Mouse (Mus musculus): ENCODE data around the gene Amph.
A peak's percentile ranks its signal among the peaks of the same experiment; 100 is the strongest.

Amph gene

DNA sequence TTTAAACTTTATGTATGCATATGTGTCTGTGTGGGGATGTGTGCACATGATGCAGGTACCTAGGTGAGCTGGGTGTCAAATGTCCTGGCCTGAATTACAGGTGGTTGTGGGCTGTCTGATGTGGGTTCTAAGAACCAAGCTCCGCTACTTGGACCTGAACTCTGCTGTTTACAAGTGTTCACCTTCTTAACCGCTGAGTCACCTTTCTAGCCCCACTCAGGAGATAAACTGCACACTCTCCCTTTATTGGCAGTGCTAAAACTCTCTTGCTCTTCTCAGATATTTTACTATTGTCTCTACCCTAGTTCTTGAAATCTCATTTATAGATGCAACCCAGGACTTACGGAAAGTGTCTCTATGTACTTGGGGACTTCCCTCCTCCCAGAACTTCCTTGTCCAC is 199.5 kb downstream of the Amph start:
- DNase-seq: no peak

DNA sequence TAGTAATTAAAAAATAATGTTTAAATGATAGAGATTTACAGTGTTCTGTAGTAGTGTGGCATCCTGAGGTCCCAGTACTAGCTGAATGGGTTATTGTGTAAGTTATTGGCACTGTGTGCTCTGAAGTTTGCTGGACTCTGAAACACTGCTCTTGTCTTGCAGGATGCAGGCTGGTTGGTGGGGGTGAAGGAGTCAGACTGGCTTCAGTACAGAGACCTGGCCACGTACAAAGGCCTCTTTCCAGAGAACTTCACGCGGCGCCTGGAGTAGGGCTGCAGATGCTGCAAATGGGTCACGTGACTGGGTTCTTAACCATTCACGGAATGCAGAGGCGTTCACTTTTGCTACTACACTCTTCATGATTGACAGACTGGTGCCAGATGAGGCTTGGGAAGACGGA is 201.6 kb downstream of the Amph start:
- no peak for DNase-seq

- no peak for DNase-seq
Measured at GRCm38 (mm10) chr13:19150438-19151301, 202.7 kb downstream of the Amph start.

GRCm38 (mm10) chr13:19152126-19152525 is 204.1 kb downstream of the Amph start:
- no peak for DNase-seq

- DNase-seq: peak; percentile 38
Measured at GRCm38 (mm10) chr13:19158484-19158883, 210.5 kb downstream of the Amph start.

DNA sequence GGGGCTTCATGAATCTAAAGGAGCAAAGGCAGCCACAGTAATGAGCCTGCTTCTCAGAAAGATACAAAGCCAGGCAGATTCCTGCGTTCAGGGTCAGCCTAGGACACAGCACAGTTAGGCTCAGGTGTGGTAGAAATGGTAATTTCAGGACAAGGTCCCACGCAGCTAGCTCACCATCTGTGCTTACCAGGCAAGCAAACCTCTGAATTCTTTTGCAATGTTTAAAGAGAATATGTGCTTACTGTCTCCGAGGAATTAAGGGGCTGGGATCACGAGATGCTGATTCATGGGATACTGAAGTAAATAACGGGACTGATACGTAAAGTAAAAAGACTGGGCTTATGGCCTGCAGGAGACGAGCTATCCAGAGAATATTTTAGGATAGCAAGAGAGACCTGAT is 212.6 kb downstream of the Amph start:
- DNase-seq: no peak

GRCm38 (mm10) chr13:19161111-19161510 is 213.1 kb downstream of the Amph start:
- DNase-seq: no peak

DNA sequence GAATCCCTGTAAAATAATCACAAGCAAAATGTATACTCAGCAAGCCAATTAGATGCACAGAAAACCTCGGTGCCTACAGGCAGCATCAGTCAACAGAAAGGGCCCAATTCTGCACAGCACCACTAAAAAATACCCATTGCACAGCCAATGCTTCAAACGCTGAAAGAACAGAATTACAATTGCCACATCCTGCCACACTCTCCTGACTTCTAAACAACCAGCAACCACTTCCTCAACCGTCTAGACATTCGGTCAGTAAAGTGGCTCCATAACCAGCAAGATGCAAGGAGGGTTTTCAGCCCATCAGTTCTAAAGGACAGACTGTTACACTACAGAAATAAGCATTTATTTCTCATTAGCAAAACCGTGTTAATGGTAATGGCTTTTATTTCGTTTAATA is 214.1 kb downstream of the Amph start:
- no peak for DNase-seq

DNA sequence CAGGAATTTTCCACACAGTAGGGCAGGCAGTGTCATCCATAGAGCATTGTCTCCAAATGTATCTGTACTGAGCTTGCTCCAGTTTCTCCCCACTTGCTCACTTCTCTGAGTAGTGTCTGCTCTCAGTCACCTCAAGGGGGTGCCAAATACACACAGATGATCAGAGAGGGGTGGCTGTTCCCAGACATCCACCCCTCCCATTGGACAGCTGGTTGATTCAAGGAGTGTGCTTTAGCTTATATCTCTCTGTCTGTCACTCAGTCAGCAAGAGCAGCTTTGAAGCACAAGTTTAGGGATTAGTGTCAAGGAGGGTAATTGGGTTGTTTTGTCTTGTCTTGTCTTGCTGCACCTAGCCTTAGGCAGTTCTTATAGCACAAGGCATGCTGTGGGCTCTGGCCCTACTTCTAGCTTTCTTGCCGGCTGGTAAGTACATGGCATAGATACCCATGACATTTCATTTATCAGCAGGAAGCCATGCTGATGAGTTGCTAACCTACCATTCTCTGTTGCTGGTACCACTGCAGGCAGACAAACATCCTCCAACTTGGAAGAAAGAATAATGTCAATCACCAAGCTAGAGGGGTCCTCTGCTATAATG is 229.8 kb downstream of the Amph start:
- peak; percentile 21 for DNase-seq

GRCm38 (mm10) chr13:19178351-19178750 is 230.3 kb downstream of the Amph start:
- DNase-seq: no peak

DNA sequence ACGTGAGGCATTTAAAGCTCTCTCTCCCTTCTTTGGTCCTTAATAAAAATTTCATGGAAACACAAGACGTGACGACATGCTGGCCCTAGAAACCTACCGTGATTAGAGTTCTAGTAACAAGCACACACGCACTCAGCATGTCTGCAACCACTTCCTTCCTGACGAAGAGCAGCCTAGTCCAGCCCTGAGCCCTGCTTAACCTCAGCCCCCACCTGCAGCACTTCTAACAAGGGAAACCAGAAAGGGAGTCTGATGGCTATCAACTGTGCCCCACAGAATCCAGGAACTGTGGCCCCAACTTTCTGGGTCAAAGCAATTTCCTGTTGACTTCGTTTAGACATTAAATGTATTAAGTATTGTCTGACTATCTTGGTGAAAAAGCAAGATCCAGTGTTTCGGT is 234.3 kb downstream of the Amph start:
- DNase-seq: no peak

DNA sequence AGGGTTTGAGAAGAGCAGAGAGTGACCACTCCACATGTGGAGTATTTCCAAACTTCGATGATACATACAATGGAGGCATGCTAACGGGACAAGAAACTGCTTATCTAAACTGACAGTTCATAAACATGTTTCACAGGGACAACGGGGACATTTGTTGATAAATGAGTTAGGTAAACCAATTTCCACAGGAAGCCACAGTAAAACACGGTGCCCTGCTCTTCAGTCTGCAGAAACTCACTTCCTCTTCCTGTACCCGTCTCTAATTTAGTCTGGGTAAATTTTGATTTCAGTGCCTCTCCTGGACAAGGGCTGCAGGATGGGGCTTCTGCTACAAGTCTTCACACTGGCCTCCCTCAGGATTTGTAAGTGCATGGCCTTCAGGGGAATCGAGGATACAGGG is 242.0 kb downstream of the Amph start:
- DNase-seq: no peak

DNA sequence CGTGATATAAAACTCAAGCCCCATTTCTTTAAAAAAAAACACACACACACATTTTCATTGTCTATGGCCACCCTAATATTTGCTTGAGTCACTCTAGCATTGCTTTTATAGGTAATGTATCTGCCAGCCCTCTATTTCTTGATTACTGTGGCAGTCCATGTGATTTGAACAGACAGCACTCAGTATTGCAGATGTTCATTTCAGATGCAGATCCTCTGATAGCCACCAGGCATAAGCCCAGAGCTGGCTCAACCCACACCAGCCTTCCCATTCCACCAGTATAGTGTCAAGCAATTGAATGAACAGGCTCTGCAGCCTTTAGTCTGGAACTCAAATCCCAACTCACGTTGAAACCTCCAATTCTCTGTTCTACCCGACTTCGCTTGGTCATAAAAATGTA is 246.8 kb downstream of the Amph start:
- no peak for DNase-seq

- DNase-seq: no peak
Measured at GRCm38 (mm10) chr13:19195456-19195855, 247.5 kb downstream of the Amph start.

All from cerebellum, adult 11 months (tissue).